Comparison of ENCODE assay signal across 9 mouse cellular contexts in genomic region chr5:125164465-125165167, GRCm38 (mm10). TPM values are rescaled to one million over a fixed set of nuclear protein-coding genes. Genes with fewer than 3 reads are reported as not detected.
DNase-seq lines count a peak whose midpoint lies in the region; ATAC-seq and TF ChIP-seq lines count a peak whose summit lies in the region.
"Had no signal": no experiment of that assay in that cellular context is flagged by ENCODE, and none has a peak within 500 bp of the region (broad histone marks: within the 10 kb centered on the region; RNA-seq: fewer than 3 reads in every experiment).

No protein-coding gene starts in this region.

- peaks cover 16% of the 10 kb centered on the region for H3K4me1 ChIP-seq in intestine, postnatal 0 days (replicated peaks; ENCODE audit: control insufficient read depth, insufficient read depth, low read length)

- no peak overlapping the region; the same call in 1 of the 2 replicates for H3K27ac ChIP-seq in intestine, postnatal 0 days (ENCODE audit: low read depth, low read length)
- H3K27ac ChIP-seq: liver, embryonic 14.5 days had no signal

- peak; percentile 33; the same call in 1 of the 2 replicates for ATAC-seq in granulocyte monocyte progenitor cell, adult 5-6 weeks (replicated peaks; ENCODE audit: poor library complexity, severe bottlenecking)
- peak; percentile 55 for ATAC-seq in intestine, postnatal 0 days
- ATAC-seq in CD4-positive, CD25-positive, alpha-beta regulatory T cell, adult 4 months, result no peak

- 0 out of 2 replicates have a peak overlapping the region, but pooled peaks have one; percentile 17 for H3K4me2 ChIP-seq in intestine, postnatal 0 days (replicated peaks; ENCODE audit: low read depth)

- WGBS in intestine, postnatal 0 days, result 18% methylated on average over 12 of the region's 12 CpGs

- no peak overlapping the region for H3K4me3 ChIP-seq in intestine, postnatal 0 days (ENCODE audit: low read depth, low read length)

- peak; percentile 28; the same call in 1 of the 2 replicates for TF ChIP-seq CTCF in intestine, postnatal 0 days (IDR thresholded peaks at IDR 0.05; ENCODE audit: low read depth)

- intact Hi-C loops in left cerebral cortex, postnatal 4 days (cut with DNase I), result no loop called here
- intact Hi-C loops in left cerebral cortex, postnatal 36 days (cut with DNase I), result no loop called here

- H3K9ac ChIP-seq in intestine, postnatal 0 days (ENCODE audit: low read depth, low read length), result no peak overlapping the region
- H3K9ac ChIP-seq: liver, embryonic 14.5 days had no signal

- H3K27me3 ChIP-seq in intestine, postnatal 0 days (replicated peaks; ENCODE audit: control insufficient read depth, insufficient read depth, low read length), result no peaks in the 10 kb centered on the region

- peak; percentile 81 for DNase-seq in left cerebral cortex, postnatal 4 days
- no peak for DNase-seq in left cerebral cortex, postnatal 36 days (ENCODE audit: low spot score in 2 of 2)
- peak; percentile 78 to 80 for DNase-seq in cerebellum, postnatal 10 days
- DNase-seq in lung, postnatal 14 days, result peak; percentile 78
- DNase-seq in right cerebral cortex, postnatal 36 days (ENCODE audit: low spot score in 2 of 2), result no peak

- no peaks in the 10 kb centered on the region for H3K9me3 ChIP-seq in intestine, postnatal 0 days (ENCODE audit: control insufficient read depth)

- no peaks in the 10 kb centered on the region; the same call in 1 of the 2 replicates for H3K36me3 ChIP-seq in intestine, postnatal 0 days (ENCODE audit: control insufficient read depth, insufficient read depth)

RNA-seq across cellular contexts. Expression of gene Ncor2, which starts 14.4 kb away (rescaled TPM):
- total RNA-seq in left cerebral cortex, postnatal 4 days (2021), result 100 to 1,000 TPM; 110 to 115 TPM
- 100 to 1,000 TPM; 167 to 240 TPM for total RNA-seq in left cerebral cortex, postnatal 36 days (2021)
- 47.9 and 77.4 TPM in 2 replicates for total RNA-seq in granulocyte monocyte progenitor cell, adult 5-6 weeks (2014; fragmentation: Nextera tagmentation)
- 5.3 and 11.8 TPM in 2 replicates for total RNA-seq in granulocyte monocyte progenitor cell, adult 5-6 weeks (2017)
- polyA plus RNA-seq in intestine, postnatal 0 days (2015; fragmentation: Nextera tagmentation; extraction: Ambion mirVana), result 7.1 and 7.6 TPM in 2 replicates
- 1 to 10 TPM; 4.0 to 6.1 TPM for polyA plus RNA-seq in CD4-positive, CD25-positive, alpha-beta regulatory T cell, adult 4 months (2017; shearing (Covaris generic))

Comparison
In these comparisons a context has a peak if more than half of its experiments do, and no peak if none do; other contexts are left out.
1. DNase-seq: peak in left cerebral cortex, postnatal 4 days (single experiment), cerebellum, postnatal 10 days (2 of 2) and lung, postnatal 14 days (single experiment); none in left cerebral cortex, postnatal 36 days (0 of 2) and right cerebral cortex, postnatal 36 days (0 of 2).